Mouse (Mus musculus) testis, postnatal 14 days (tissue): ENCODE measurements around the gene Krt4.
A peak's percentile ranks its signal among the peaks of the same experiment; 100 is the strongest.

Experiments used
- DNase-seq: peaks from one replicate; pipeline ENCODE4 v3.0.0; 2021; ENCODE audit warnings: low spot score

Gene Krt4

DNA sequence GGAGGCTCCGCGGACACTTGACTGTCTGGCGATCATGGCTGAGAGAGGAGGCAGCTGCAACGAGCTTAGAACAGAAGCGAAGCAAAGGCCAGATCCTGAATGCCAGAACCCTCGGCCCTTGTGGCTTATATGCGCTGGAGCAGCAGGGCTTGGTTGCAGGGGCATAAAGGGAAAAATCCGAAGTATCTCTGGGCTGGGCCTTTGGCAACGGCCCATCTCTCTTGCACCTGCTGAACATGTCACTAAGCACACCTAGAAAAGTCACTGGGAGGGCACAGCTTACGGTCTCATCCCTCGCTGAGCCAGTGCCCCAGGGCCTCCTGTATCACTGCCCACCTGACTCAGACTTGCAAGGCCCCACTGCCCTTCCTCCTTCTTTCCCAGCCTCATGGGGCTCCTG lies at the start of gene Krt4:
Gene Krt4, minus strand, starts transcription at position 101 of the 400 bp plus-strand sequence.
- no peak for DNase-seq

DNA sequence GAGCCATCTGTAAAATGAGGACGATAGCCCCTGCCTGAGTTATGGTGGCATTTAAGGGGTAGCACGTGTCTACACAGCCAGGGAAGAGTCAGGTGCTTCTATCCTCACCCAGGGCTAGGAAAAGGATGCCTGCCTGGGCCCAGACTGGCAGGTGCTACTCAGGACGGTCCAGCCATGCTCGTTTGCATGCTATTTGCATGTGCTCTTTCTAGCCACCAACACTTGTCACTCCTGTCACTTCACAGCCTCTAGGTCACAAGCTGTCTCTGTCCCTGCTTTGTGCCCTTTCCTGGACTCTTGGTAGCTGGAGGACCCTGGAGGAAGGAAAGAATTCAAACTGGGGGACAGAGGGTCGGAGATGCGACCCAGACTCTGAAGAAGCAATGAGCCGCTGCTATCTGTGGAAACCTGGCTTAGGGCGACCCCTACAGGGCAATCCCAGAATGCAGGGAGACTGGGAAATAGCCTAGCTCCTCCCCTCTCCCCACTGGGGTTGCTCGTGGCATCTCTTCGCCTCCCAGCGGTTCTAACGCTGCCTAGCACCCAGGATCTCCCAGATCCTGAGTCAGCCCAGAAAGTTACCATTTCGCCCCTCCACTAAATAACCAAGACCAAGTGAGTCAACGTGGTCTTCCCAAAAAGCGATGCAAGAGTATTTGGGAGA lies 49.0 kb upstream of the Krt4 start:
- DNase-seq, result peak; percentile 86

DNA sequence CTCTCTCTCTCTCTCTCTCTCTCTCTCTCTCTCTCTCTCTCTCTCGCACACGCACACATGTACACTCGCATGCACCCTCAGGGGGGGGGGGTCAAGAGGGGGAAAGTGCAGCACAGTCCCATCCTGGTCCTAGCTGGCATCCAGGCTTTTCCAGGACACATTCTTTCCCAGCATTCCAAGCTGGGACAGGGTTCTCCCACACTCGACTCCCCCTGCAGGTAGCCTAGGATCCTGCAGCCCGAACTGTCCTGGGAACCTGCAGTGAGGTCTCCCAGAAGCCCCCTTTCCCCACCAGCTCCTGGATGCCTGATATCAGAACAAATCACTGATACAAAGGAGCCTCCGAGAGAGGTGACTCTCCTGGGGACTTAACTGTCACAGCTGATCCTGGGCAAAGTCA lies 46.0 kb upstream of the Krt4 start:
- DNase-seq, result no peak

DNA sequence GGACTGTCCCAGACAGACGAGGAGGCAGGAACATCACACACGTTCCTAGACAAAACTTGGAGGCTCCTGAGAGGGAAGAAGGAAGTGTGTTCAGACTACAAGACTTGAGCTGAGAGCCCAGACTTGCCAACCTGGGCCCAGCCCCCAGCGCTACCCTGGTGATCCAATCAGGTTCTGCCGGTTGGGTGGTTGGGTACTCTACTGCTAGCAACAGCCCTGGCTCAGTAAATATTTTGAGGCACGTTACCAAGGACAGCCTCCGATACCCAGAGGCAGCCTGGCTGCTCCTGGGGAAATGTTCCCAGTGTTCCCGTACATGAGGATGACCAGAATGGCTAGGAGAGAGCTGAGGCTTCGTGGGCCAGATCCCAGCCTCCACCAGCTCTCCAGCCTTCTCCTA lies 42.3 kb upstream of the Krt4 start:
- no peak for DNase-seq

DNA sequence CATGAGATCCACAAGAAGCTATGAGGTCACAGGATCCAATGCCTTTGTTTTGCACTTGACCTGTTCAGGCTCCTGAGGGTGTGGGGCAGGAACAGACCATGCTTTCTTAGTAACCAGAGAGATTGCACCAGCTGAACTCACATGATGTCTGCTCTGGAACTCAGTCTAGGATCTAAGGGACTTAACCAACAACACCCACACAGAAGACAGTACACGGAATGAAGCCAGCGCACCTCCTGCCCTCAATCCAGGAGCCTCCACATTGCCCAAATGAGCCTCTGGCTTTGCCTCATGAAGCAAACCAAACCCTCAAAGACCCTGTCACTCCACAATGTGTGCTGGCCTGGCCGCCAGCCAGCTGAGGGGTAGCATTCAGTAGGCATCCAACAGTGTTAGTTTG lies 34.4 kb upstream of the Krt4 start:
- DNase-seq, result no peak

DNA sequence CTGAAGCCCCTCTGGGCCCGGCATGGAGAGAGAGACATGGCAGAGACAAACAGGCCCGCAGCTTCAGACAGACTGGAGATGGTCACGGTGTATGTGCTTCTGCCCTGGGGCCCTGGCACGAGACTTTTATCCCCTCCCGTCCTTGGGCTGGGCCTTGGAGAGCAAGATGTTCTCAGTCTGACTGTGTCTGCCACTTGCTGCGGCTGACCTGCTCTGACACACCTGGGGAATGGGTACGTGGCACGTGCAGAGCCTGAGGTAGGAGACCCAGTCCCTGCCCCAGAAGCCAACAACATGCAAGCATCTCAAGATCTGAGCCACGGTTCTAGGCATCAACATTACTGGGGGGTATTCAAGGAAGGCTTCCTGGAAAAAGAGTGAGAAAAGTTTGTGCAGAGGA lies 29.7 kb upstream of the Krt4 start, which contains the start of gene Krt78:
Gene Krt78, minus strand, starts transcription at position 101 of the 400 bp plus-strand sequence.
- no peak for DNase-seq

DNA sequence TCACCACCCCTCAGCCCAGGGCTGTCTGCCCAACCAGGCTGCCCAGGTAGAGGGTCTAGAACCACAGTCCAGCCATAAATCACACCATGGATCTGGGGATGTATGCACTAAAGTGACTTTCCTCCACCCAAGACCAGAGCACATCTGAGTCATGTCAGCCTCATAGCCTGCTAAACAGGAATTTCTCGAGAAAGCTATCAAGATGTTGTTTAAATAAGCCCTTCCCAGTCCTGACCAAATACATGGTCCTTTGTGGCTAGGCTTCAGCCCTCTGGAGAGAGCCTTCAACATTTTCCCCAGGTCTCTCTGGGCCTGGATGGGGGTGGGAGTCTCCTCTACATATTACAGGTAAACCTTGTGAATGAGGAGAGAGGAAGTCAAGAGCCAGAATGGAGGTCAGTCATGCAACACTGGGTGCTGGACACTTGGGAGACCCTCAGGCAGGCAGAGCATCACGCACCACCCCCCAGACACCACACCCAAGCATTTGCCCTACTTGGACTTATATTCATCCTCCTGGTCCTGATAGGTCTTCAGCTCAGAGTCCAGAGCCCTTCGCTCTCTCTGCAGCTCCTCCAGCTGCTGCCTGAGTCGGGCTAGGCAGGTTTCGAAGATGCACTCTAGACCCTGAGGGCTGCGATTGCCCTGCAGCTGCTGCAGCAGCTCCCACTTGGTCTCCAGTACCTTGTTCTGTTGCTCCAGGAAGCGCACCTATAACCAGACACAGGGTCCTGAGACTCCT lies 28.4 kb upstream of the Krt4 start:
- DNase-seq, result no peak

DNA sequence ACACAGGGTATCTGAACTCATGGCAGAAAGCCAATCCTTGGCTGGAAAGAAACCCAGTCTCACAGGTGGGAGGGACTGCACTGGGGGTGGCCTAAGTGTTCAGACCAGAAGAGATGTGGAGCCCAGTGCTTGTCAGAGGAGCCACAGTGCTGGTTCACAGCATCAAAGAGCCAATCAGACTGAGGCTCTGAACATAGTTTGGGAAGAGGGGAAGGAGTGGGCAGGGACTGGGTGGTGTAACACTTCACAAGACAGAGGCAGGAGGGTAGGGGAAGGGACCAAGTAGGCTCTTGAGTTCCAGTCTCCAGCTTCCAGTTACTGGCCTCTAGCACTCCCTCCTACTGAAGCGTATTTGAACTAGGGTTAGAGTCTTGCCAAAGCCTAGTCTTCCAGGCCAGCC lies 20.9 kb upstream of the Krt4 start:
- DNase-seq, result no peak

DNA sequence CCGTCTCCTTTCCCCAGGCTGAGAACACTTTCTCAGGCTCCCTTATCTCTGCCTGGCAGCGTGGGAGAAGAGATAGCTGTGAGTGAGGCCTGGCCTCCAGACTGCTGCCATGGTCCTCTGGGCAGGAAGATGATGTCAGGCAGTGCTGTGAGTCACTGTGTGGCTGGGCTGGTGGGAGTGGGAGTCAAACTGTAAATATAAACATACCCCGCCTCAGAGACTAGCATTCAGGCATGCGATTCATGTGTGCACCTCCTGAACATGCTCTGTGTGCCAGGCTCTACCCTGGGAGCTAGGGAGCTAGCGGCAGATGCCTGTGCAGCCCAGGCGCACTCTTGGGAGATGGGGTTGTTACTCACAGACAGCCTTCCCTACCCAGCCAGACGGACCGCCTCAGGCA lies 17.4 kb upstream of the Krt4 start:
- peak; percentile 41 for DNase-seq

DNA sequence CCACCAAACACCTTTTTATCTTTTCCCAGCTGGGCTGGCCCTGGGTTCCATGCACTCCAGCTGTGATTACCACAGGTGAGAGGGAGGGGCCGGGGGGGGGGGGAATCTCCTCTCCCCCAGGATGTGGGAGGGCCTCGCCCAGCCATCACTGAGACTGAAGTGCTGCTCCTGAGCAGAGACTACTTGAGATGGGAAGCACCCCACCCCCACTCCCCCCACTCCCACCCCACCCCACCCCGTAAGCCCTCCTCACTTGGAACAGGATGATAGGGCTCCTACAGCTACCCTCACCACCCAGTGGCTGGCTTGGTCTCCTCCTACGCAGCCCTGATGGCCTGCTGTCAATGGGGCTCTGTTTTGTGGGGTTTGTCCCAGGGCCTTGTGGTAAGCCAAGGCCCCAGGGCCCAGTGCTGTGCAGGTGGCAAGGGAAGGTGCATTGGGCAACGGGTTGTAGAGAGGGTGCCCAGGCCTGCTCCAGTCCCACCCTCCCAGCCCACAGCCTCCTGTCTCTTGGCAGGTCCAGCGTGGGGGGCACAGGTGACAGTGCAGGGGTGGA lies 15.8 kb upstream of the Krt4 start, which contains the start of gene Krt79:
Gene Krt79, minus strand, starts transcription at position 51 of the 556 bp plus-strand sequence.
- DNase-seq, result no peak

DNA sequence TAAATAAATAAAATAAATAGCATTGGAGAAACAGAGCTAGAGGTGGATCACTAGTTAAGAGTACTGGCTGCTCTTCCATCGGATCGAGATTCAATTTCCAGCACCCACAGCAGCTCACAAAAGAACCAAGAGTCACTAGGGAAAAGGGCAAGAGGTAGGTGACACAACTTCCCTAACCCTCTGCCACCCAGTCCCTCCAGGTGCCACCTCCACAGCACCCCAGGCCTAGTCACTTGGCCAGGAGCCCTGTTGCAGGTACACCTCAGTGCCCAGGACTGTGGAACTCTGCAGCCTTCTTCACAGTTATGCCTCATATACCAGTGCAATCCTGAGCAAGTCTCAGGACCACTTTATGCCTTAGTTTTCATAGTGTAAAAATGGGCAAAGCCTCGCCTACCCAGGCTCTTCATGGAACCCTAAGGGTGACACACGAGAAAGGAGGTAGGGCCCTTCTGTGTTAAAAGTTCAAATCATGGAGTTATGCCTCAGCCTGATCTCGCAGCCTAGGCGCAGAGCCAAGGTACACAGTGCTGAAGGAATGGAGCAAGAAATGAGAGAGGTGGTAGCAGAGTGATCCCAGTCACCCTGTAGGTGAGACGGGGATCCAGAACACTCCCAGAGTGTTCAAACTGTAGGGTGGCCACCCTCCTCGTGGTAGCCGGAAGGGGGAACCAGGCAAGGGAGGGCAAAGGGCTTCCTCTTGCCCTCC lies 14.2 kb upstream of the Krt4 start:
- DNase-seq, result no peak

DNA sequence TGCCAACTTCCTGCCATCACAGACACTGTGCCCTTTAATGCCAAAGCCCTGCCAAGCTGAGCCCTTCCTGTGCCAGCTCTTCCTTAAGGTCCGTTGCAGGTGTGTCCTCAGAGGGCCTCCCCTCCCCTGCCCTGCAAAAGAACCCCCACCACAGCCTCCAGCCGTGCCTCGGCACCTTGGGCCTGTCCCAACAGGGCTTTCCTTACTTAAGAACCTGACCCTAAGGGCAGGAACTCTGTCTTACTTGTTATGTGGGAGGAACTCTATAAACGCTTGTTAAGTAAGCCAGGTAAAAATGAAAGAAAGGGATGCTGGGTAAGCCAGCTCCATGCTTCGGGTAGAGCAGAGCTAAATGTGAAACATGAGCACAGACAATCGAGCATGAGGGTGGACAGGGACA lies 8.5 kb upstream of the Krt4 start:
- no peak for DNase-seq

DNA sequence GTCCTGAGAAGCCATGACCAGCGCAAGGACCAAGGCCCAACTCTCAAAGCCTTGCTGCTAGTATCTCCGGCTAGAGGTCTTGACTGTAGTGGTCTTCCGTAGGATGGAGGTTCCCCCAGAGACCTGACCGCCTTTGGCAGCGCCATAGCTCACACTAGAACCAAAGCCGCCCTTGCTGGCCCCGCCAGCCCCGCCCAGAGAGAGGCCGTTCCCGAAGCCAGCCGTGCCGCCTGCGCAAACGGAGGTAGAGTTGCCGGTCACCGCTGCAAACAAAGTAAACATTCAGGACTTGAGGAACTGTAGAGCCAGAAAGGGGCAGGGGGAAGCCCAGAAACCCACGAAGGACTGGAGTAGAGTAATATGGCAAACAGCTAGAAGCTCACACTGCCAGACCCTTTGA lies 5.1 kb upstream of the Krt4 start:
- DNase-seq, result no peak

DNA sequence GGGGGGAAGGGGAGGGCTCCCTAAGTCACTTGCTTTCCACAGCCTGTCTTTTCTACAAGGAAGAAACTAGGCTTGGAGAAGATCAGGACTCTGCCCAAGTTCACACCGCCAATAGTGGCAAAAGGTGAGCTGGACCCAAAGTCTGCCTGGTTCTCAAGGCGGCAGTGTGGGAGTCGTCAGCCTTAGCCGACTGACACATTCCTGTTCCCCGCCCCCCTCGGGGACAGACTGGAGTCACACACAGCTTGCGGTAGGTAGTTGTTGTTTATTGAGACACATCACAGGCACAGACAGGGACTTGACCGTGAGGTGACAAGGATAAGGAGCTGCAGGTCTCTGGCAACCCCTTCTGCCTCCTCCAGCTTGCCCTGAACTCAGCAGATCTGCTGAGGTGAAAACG lies 4.6 kb upstream of the Krt4 start:
- DNase-seq, result no peak

DNA sequence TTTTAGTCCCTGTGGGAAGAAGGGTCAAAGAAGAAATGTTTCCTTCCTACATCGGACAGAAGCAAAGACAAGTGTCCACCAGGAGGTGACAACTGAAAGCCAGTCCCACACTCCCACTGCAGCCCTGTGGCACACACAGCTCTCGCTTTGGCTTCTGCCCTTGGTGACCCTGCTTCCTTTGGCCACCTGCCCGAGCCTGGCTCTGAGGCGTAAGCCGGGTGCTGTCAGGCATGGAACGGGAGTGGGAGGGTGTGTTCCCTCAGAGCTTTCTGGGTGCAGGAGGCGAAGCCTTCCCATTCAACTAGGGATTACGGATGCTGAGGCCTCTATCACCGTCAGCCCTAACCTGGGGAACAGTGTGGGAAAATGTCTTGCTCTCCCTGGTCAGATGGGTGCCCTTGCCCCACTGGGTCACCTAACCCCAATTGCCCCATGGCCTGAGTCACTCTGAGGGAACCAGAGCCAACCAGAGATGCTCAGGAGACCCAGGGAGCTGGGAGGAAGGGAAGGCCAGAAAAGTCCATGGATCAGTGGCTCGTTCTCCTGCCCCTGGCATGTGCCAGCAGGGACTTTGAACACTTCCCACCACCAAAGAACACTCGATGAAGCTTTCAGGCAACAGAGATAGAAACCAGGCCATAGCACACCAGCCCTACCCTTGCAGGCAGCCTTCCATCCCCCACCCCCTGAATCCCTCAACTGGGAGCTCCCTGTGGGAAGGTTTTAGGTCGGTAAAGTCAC lies 3.0 kb upstream of the Krt4 start:
- peak; percentile 59 for DNase-seq

DNA sequence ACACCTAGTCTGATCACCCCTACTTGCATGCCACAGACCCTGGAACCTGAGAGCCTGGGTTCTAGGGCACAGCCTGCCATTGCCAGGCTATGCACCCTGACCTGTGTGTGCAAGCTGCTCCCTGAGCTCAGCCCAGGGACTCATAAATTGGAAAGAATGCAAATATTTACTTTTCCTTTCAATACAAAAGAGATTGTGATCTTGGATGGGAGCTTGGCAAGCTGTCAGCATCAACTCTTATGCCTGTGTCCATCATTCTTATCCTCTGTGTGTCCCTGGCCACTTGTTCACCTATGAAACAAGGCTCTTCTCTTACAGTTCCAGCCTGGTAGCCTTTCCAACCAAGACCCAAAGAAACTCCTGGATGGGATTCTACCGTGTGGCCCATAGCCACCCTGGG lies 506 bp upstream of the Krt4 start:
- DNase-seq, result no peak

DNA sequence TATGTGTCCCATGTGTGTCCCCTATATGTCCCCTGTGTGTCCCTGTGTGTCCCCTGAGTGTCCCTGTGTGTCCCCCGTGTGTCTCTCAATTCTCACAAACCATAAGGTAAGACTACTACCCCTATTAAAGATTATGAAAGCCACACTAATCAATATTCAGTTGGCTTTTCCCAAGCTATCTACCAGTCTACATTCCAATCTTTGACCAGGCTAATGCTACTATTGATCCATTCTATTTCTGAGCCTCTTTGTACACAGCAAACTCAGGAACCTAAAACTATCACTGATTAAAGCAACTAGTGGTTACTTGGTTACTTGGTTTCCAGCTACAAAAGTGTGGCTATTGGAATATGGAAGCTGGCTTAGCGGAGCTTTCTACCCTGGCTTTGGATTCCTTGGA lies 2.2 kb downstream of the Krt4 start:
- DNase-seq, result no peak

DNA sequence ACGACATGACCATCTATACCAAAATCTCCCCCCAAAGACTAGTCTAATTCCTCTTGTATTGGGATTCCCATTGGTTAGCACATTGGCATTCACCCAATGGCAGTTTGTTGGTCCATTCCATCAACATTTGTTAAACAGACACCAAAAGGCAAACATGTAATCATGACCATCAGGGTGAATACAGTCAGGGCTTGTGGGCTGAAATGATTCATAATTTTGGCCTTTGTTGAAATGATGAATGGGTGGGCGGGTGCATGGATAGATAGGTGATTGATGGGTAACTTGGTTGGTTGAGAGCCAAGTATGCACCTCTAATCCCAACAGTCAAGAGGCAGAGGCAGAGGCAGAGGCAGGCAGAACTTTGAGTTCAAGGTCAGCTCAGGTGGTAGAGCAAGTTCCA lies 8.5 kb downstream of the Krt4 start:
- no peak for DNase-seq

DNA sequence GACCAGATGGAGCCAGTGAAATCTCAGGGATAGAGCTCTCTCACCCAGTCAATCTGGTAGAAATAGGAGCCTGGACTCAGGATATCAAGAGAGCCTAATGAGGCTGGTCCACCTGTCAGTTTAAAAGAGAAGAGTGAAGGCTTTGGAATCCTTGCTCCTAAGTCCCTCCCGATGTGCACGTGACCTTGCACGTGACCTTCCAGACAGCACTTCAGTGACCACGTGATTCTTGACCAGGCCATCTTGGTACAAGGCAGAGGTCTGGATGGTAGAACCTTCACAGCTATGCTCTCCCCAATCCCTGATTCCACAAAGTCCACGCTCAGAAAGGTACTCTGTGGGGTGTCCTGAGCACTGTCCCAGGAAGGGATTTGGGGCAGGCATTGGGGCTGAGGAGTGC lies 19.7 kb downstream of the Krt4 start:
- DNase-seq, result no peak

DNA sequence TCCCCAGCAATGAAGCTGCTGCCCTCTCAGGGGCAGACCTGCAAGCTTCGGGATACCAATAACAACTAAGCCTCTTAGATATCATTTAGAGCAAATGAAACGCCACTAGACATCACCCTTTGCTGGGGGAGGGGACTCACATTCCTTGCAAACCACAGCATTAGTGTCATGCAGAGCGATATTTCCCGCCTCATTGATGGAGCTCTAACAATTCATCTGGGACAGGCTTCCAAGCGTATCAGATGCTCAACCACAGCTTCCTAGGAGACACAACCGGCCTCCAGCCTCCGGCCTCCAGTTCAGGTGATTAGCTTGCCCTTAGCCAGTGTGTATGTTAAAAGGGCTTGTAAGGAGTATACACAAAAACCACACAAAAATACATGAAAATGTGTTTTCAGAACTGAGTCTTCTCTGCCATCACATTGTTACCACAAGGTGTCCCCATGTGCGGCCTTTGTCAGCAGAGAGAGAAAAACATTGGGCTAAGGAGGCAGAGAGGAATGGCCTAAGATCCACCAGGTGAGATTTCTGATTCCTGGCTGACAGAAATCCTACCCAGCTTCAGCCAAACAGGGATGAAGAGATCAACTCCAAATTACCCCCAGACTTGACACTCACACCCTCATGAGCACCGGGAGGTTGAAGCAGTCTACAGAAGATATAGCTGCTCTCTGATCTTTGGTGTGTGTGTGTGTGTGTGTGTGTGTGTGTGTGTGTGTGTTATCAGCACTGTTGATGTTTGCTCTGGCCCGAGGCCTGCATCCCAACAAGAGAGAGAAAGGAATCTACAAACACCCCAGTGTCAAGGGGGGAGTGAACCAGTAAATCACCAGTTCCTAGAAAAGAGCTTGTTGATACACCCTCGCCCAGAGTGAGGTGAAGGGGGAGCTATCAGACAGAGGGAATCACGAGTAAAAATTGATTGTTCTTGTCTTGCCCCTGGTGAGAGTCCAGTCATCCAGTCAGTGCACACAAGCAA lies 22.1 kb downstream of the Krt4 start:
- no peak for DNase-seq

DNA sequence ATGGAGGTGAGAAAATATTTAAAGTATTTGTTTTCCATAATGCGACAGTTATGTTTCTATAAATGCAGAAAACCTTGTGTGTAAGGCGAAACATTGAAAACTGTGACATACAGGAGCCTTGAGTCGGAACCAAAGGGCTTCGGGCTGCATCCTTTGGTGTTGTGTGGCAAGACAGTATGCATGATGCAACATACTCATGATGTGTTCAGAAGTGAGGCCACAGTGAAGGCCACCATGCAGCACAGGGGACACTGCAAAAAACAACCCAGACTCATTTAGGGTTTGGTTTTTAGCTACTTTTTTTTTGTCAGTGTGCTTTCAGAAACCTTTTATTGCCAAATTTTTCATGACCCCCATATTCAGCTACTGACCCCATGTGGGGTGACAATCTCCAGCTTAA lies 29.3 kb downstream of the Krt4 start:
- no peak for DNase-seq
